Mouse (Mus musculus): ENCODE measurements around the gene 4933414I15Rik. TPM values are rescaled to one million over a fixed set of nuclear protein-coding genes. Genes with fewer than 3 reads are reported as not detected.

4933414I15Rik gene
- not detected in 2 replicates for polyA plus RNA-seq (2012; rRNA removed; ENCODE audit: low replicate concordance)

GRCm38 (mm10) chr11:50943506-50943905 is at the start of gene 4933414I15Rik:
Gene 4933414I15Rik (minus strand): TSS chr11:50943765.

GRCm38 (mm10) chr11:50981667-50982066 is 38.1 kb upstream of the 4933414I15Rik start, which contains the start of gene Olfr1377:
Gene Olfr1377 (plus strand): TSS chr11:50981967.

DNA sequence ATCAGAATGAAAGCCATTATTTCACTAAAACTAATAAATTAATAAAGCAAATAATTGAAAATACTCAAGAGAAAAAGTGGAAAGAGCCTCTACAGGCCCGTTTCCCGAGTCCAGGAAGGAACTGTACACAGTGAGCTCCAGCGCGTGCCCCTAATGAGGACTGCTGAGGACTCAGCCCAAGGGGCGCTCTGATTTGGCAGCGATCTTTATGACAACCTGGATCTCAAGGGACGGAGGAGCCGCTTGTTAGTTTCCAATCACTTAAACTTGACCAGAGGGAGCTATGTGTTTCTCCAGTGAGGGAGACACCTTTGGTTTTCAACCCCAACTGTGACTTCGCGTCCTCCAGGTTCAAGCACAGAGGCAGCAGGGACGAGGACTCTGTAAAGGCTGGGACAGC is 22.7 kb upstream of the 4933414I15Rik start, which contains the start of gene Olfr1378:
Gene Olfr1378, plus strand, starts transcription at position 301 of the 400 bp plus-strand sequence.

GRCm38 (mm10) chr11:50953665-50954064 is 10.1 kb upstream of the 4933414I15Rik start, which contains the start of gene Prop1:
Gene Prop1 (minus strand): TSS chr11:50953765.

DNA sequence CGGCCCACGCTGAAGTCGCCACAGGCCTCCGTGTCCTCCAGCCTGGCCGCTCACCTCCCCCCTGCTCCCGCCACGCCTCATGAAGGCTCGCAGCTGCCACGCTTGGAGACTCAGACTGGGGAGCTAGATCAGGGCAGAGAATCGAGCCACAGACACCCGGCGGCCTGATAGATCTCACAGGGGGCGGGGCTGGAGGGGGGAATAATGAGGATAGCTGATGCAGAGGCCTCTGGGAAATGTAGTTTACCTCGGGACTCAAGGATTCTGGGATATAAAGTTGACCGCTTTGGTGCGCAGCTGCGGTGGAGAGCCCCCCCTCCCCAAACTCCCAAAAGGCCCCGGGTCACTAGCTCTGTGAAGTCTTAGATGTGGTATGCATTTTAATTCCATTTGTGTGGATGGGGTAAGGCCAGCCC is 12.1 kb downstream of the 4933414I15Rik start, which contains the start of gene Zfp354b:
Gene Zfp354b, minus strand, starts transcription at position 183 of the 416 bp plus-strand sequence.

GRCm38 (mm10) chr11:50915671-50916320 is 27.8 kb downstream of the 4933414I15Rik start, which contains the start of gene Zfp2:
Gene Zfp2 (minus strand): TSS chr11:50916165.

Other genes starting within 250 kb of the 4933414I15Rik start
- gene Zfp354c, start 116.0 kb downstream of the 4933414I15Rik start, polyA plus RNA-seq (2012; rRNA removed; ENCODE audit: low replicate concordance): 0.82 and 1.5 TPM in 2 replicates
- gene Zfp879, start 102.2 kb downstream of the 4933414I15Rik start, polyA plus RNA-seq (2012; rRNA removed; ENCODE audit: low replicate concordance): 0.19 and 0.34 TPM in 2 replicates
- 0.40 and 1.2 TPM in 2 replicates for gene Grm6, start 93.1 kb downstream of the 4933414I15Rik start, polyA plus RNA-seq (2012; rRNA removed; ENCODE audit: low replicate concordance)
- 0.16 and 0.75 TPM in 2 replicates for gene Zfp454, start 56.1 kb downstream of the 4933414I15Rik start, polyA plus RNA-seq (2012; rRNA removed; ENCODE audit: low replicate concordance)
- 1.5 and 2.0 TPM in 2 replicates for gene Zfp2, start 27.6 kb downstream of the 4933414I15Rik start, polyA plus RNA-seq (2012; rRNA removed; ENCODE audit: low replicate concordance)
- 0.10 and 0.42 TPM in 2 replicates for gene Zfp354b, start 12.1 kb downstream of the 4933414I15Rik start, polyA plus RNA-seq (2012; rRNA removed; ENCODE audit: low replicate concordance)
- gene Prop1, start 10.0 kb upstream of the 4933414I15Rik start, polyA plus RNA-seq (2012; rRNA removed; ENCODE audit: low replicate concordance): 0.35 TPM in 1 of 2 replicates, not detected in the other
- not detected in 2 replicates for gene Olfr1378, start 22.8 kb upstream of the 4933414I15Rik start, polyA plus RNA-seq (2012; rRNA removed; ENCODE audit: low replicate concordance)
- not detected in 2 replicates for gene Olfr1377, start 38.2 kb upstream of the 4933414I15Rik start, polyA plus RNA-seq (2012; rRNA removed; ENCODE audit: low replicate concordance)
- not detected in 2 replicates for gene Olfr51, start 59.8 kb upstream of the 4933414I15Rik start, polyA plus RNA-seq (2012; rRNA removed; ENCODE audit: low replicate concordance)
- not detected in 2 replicates for gene Olfr54, start 70.5 kb upstream of the 4933414I15Rik start, polyA plus RNA-seq (2012; rRNA removed; ENCODE audit: low replicate concordance)
- not detected in 2 replicates for gene Olfr1375, start 104.3 kb upstream of the 4933414I15Rik start, polyA plus RNA-seq (2012; rRNA removed; ENCODE audit: low replicate concordance)
- 1.1 and 1.5 TPM in 2 replicates for gene Zfp354a, start 115.5 kb upstream of the 4933414I15Rik start, polyA plus RNA-seq (2012; rRNA removed; ENCODE audit: low replicate concordance)

Data from mammary gland, adult 2 months (tissue).